Mouse (Mus musculus): ENCODE results near the gene Sox5.

The Sox5 gene

DNA sequence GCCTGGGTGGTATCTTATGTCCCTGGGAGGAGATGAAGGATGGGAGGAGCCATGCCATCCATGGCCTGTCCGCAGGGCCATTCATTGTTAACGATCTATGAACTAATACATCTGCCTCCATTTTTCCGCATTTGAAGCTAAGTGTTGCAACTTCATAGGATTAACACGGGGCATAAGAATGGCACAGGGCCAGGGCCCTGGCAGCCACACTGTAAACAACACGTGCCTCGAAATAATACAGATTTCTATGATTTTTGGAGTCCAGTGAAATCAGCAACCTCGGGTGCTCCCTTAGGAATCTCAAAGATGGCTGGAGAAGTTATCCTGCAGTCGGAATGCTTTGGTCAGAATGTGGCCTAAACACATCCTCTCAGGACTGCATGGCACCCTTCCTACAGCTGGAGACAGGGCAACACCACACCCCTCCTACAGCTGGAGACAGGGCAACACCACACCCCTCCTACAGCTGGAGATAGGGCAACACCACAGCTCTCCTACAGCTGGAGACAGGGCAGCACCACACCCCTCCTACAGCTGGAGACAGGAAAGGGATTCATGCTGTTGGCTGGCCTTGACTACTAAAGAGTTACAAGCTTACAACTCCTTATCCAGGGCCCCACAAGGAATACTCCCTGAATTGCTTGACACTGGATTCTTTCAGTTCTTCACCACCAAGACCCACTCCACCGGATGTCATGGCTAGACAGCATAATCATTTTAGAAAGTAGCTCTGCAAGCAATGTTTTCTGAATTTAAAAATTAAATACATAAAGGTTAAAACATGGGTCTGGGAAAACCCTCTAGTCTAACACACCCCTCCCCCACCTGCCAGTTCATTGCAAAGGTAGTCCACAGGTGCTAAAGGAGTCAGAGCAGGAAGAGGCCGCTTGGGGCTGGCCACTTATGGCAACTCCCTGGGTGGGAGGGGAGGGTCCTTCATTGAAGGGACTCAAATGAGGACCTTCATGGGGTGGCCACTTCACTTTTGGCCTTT is 122.4 kb downstream of the Sox5 start:
- no peak for DNase-seq (ENCODE audit: low spot score)

DNA sequence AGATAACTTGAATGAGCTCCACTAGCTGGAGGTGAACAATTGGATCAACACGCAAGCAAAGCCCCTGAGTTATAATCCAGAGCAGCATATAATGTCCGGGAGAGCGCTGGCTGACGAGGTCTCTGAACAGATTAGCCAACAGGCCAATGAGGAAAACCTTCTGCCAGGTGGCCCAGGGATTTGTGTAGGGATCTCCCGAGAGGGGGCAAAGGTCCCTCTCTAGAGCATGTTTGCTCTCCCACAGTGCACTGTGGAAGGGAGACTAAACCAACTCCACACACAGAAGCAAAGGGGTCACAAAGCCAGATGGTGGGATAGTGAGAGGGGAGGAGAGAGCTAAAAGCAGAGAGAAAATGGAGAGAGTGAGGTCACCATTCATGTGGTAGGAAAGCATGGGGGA is 128.9 kb downstream of the Sox5 start:
- no peak for DNase-seq (ENCODE audit: low spot score)

- DNase-seq (ENCODE audit: low spot score) = peak; percentile 12
These were observed 132.9 kb downstream of the Sox5 start for GRCm38 (mm10) chr6:144648896-144649295.

- peak; percentile 39 for DNase-seq (ENCODE audit: low spot score)
These were observed 133.6 kb downstream of the Sox5 start for GRCm38 (mm10) chr6:144648124-144648591.

- no peak for DNase-seq (ENCODE audit: low spot score)
These were observed 135.4 kb downstream of the Sox5 start for GRCm38 (mm10) chr6:144646331-144646730.

GRCm38 (mm10) chr6:144645796-144646195 is 136.0 kb downstream of the Sox5 start:
- DNase-seq (ENCODE audit: low spot score) = no peak

DNA sequence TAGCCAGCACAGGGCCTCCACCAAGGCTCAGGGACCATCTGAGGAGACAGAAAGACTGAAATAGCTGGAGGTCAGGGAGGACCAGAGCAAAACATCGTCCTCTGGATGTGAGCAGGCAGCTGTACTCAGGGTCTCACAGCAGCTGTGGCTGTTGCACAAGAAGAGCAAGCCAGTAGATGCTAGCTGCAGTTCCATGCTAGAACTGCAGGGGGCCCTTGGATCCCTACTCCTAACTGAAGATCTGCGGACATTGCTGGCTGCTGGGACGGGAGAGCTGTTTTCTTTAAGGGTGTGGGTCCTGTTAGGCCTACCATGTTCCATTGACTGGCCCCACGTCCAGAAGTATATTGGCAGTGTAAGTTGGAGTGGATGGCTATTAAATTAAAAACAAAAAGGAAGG is 137.1 kb downstream of the Sox5 start:
- peak; percentile 64 for DNase-seq (ENCODE audit: low spot score)

- DNase-seq (ENCODE audit: low spot score) = no peak
These were observed 138.2 kb downstream of the Sox5 start for GRCm38 (mm10) chr6:144643601-144644000.

DNA sequence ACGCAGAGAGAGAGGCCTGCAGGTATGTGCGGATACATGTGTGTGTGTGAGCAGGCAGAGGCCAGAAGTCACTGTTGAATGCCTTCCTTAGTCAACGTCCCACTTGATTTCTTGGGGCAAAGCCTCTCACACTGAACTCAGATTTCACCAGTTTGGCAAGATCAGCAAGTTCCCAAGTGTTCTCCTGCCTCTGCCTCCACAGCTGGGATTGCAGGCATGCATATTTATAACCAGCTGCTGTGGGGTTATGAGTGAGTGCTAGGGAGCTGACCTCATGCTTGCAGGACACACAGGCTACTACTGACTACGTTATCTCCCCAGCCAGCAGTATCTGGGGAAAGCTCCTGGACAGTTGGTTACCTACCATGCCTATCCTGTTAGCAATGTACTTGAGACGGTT is 139.9 kb downstream of the Sox5 start:
- DNase-seq (ENCODE audit: low spot score) = no peak

DNA sequence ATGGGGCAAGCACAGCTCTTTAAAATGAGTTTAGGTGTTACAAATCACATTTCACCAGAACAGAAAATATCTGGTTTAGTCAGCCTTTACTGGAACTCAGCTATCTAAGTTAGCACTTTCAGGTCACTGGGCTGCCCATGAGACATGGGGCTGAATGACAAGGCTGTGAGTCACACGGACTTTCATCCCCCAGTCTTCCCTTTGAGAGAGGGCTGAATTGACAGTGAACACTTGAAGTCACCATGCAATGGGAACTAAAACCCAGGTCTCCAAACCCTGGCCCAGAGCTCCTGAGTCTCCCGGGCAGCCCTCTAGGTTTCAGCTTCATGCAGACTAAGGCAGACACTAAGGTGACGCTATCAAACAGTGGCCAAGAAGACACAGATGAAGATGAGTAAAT is 141.2 kb downstream of the Sox5 start:
- no peak for DNase-seq (ENCODE audit: low spot score)

GRCm38 (mm10) chr6:144638547-144638946 is 143.2 kb downstream of the Sox5 start:
- DNase-seq (ENCODE audit: low spot score) = no peak

GRCm38 (mm10) chr6:144627539-144628115 is 154.2 kb downstream of the Sox5 start:
- DNase-seq (ENCODE audit: low spot score) = no peak

DNA sequence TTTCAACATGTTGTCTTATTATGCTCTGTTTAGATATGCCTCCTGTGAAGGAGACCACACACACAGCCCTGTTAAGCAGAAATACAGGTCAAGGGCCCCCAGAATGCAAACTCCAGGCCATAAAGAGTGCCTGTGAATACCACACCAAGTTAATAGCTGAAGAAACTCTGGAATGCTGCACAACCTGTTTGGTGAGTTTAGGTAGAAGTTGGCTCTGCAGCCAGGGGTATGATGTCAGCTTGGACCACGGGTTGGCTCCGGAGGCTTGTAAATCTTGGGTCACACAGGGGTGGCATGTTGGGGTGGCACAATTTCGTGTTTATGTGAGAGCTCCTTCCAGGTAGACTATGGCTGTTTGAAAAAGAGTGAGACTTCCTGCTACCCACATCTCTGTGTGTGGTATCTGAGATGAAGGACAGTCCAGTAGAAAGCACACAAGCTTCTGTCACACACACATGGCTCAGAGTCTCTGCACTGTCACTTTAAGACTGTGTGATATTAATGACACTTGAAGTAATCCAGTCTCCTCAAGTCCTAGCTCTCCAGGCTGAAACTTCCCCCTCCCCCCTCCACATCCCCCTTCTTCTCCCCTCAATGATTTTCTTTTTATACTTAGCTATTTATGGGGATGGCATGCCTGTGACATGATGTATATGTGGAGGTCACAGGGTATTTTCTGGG is 160.5 kb downstream of the Sox5 start:
- peak; percentile 49 for DNase-seq (ENCODE audit: low spot score)

DNA sequence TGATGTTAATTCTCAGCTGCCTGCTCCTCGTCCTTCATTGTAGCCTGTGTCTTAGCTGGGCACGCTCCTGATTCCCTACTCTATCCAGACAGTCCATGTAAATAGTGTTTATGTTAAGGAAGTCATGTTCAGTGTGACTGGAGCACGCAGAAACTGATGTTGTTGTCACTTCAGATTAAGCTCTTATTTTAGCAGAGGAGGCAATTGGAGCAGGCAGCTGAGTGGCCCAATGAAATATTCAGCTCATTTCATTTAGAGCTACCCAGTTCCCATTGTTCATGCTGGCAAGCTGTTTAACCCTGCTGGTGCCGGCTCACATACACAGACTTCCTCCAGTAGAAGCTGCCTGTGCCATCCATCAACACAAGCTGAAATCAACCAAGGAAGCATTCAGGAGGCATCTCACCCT is 170.4 kb downstream of the Sox5 start:
- DNase-seq (ENCODE audit: low spot score) = no peak

GRCm38 (mm10) chr6:144610878-144611277 is 170.9 kb downstream of the Sox5 start:
- DNase-seq (ENCODE audit: low spot score) = no peak

DNA sequence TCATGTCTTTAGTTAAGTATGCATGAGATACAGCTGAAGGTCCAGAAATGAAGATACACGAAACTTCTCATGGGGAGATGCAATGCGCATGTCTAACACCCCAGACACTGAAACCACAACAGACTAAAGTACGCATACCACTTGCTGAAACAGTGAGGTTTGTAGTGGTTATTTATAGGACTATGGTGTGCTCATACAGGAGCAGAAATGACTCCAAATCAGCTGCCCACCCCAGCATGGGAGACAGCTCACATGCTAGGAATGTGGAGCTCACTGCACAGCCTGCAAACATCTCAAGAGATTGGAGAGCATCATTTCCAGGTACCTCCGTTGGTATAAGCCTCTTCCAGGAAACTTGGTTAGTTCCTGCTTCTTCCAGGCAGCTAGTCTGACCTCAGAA is 178.9 kb downstream of the Sox5 start:
- DNase-seq (ENCODE audit: low spot score) = no peak

DNA sequence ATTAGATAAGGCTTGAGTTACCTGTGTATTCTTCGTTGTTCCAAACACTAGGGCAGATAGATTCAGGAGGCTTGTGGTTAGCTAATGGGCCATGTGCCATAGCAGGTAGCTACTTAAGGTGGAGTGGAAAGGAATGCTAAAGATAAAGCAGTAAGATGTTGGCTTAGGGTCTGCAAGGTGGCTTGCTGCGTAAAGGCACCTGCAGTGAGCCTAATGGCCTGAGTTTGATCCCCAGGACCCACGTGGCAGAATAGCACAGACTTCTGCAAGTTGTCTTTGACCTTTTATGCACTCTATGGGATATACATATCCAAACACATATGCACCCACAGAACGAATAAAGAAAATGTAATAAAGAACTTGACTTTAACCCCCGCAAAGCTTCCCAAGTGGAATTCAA is 181.4 kb downstream of the Sox5 start:
- DNase-seq (ENCODE audit: low spot score) = no peak

DNA sequence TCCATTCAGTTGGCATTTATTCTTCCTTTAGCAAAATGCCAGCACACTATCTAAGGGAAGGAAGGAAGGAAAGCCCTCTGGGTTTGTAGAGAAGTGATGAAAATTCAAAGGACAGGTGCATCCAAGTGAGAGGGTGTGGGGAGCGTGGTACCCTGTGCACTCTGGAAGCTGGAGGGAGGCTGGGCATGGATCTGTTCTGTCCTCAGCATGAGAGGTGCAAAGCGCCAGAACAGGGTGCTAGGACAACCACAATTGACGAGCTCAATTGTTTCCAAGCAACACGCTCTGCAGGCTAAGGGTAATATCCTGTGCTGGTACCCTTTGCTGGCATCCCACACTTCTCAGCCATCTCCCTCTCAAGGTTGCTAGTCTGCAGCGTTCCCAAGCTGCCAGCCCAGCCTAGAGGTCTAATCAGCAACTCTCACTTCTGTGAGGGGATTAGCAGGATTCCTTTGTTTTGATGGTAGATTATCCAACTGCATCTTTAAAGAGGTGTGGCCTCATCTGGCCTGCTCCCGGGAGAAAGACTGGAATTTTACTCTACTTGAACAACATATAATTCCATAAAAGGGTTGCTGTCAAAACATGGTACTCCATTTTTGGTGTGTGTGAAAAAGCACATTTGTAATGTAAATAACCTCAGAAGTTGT is 183.3 kb downstream of the Sox5 start:
- no peak for DNase-seq (ENCODE audit: low spot score)

DNA sequence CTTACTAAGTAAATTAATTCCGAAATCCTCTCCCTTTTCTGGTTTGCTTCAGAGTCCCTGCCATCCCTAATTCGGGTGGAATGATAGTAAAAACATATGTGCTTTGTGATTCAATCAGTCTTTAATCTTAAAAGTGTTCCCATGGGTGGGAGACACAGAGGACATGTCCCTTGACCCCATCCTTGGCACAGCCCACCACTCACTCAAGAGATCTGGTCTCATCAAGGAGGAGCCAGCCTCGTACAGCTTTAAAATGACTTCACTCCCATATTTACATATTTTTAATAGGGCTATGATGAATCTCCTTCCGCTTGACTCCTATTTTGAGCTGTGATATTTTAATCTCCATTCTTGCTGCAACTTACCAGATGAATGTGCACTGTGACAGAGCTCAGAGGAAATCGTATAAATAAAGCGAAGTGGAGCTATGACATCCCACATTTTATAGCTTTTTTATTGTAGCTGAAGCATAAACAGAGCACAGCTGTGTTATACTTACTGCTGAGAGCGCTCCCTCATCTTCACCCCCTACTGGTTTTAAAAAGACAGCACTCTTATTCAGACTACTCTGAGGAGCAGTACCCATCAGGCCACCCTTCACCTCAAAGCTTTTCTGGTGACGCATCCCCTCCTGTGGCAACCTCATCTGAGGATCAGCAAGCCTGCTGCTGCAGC is 185.1 kb downstream of the Sox5 start:
- DNase-seq (ENCODE audit: low spot score) = no peak

- DNase-seq (ENCODE audit: low spot score) = no peak
These were observed 196.9 kb downstream of the Sox5 start for GRCm38 (mm10) chr6:144584854-144585253.

GRCm38 (mm10) chr6:144584074-144584840 is 197.5 kb downstream of the Sox5 start:
- DNase-seq (ENCODE audit: low spot score) = no peak

All from embryo, embryonic 10 days (tissue).